Mouse (Mus musculus) right cerebral cortex, adult 2 months (tissue): Measurements from ENCODE around the gene R3hdm4.

Experiments used
- DNase-seq, 2 experiments: peaks; one replicate each; pipeline ENCODE4 v3.0.0; 2021 to 2022; ENCODE audit warnings: low spot score in 2 of 2

Gene R3hdm4

DNA sequence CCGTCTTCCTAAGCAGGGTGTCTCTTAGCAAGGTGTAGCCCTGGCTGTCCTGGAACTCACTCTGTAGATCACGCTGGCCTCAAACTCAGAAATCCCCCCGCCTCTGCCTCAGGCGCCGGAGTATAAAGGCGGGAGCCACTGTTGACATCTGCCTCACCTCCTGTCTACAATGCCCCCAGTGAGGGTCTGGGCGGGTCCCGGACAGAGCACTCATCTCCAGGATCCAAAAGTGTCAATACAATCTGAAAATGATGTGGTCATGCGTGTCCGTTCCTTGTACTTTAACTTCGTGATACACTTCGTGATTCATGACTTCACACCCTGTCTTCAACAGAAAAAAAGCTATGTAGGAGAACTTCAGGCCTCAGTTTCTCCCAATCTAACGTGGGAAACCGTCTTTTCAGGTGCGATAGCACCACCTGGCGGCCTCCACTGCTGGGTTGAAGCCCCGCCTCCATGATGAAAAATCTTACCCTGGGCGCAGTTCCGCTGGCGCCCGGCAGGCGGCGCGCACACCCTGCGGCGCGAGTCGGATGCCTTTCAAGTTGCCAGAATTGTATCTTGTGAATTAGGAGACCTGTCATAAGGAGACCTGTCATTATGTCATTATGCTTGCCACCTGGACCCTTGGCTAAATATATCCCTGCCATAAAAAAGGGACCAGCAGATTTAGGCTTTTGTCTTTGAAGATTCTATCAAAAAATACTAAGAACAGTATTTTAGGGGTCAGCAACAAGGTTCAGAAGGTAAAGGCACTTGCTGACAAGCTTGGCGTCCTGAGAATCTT is 4.2 kb upstream of the R3hdm4 start:
- peak; percentile 98 to 99 for DNase-seq

- no peak for DNase-seq
These were observed 564 bp upstream of the R3hdm4 start for GRCm38 (mm10) chr10:79921572-79921971.

DNA sequence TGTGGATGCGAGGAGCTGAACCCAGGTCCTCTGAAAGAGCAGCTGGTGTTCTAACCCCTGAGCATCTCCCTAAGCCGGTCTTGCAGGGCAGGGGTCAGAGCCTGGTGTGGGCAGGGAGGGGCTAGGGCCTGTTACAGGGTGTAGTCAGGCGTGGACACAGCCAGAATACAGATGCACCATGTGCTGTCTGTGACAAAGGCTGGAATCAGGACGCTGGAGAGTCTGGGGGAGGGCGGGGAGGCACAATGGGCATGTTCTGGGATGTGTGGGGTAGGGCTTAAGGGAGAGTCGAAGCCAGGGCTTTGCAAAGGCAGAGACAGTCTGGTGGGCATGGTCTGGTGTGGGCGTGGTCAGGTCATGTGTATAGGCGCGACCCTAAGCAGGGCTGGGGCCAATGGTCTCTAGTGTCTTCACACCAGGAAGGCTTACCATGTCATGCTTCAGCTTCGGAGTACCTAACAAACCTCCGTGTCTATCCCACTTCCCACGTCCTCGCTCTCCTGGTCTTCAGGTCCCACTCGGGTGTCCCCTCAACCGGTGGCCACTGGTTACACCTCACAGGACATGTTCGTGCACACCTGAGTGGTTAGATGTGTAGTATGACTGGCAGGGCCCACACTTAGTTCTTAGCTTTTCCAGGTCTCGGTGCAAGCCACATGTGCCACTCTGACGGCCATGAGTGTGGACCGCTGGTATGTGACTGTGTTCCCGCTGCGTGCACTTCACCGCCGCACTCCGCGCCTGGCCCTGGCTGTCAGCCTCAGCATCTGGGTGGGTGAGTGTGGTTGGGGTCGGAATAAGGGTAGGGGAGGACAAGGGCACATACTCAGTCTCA is 735 bp downstream of the R3hdm4 start:
- no peak for DNase-seq

DNA sequence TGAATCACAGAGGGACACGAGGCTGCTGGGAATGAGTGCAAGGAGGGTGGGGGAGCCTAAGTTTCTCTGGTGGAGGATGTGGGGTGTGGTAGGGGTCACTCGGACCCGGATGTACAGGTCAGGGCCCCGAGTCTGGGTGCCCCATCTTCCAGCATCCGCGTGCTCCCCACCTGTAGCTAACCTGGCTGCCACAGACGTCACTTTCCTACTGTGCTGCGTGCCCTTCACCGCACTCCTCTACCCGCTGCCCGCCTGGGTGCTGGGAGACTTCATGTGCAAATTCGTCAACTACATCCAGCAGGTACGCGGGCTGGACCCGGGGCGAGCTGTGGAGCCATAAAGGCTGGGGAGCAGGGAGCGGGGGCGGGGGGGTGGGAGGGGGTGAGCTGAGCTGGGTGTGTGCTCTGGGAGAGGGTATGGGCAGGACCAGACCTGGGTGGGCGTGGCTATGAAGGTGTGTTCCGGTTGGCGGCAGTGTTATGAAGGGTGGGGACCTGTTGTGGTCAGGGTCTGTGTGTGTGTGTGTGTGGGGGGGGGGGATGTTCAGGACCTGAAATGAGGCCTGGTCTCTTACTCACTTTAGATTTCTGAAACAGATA is 1.7 kb downstream of the R3hdm4 start:
- DNase-seq, result no peak

DNA sequence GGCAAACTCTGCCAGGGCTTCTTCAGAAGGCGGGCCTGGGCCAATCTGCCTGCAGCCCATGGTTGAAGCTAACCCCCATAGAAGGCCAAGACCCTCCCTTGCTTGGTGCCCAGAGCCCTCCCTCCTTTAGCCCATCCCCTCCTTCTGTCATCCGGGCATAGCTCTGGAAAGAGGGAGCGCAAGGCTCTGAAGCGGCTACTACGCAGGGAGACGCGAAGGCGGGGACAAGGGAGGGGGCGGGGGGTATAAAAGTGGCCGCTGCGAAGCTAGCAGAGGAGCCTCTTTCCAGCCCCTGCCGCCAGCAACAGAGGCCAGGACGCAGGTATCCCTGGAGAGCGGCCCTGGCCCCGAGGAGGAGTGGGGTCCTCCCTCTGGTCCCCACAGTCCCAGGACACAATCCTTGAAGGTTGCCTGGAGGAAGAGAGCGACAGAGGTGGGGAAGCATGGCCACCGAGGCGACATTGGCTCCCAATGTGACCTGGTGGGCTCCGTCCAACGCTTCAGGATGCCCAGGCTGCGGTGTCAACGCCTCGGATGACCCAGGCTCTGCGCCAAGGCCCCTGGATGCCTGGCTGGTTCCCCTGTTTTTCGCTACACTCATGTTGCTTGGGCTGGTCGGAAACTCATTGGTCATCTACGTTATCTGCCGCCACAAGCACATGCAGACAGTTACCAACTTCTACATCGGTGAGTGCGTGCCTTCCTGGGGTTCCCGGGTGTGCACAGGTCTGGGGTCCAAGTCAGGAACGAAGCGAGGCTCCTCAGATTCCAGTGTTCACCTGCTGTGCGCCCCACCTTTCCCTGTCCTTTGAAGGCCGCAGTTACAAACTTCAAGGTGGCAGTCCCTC is 2.6 kb downstream of the R3hdm4 start:
- no peak for DNase-seq

GRCm38 (mm10) chr10:79917532-79918100 is 3.4 kb downstream of the R3hdm4 start:
- DNase-seq, result no peak

DNA sequence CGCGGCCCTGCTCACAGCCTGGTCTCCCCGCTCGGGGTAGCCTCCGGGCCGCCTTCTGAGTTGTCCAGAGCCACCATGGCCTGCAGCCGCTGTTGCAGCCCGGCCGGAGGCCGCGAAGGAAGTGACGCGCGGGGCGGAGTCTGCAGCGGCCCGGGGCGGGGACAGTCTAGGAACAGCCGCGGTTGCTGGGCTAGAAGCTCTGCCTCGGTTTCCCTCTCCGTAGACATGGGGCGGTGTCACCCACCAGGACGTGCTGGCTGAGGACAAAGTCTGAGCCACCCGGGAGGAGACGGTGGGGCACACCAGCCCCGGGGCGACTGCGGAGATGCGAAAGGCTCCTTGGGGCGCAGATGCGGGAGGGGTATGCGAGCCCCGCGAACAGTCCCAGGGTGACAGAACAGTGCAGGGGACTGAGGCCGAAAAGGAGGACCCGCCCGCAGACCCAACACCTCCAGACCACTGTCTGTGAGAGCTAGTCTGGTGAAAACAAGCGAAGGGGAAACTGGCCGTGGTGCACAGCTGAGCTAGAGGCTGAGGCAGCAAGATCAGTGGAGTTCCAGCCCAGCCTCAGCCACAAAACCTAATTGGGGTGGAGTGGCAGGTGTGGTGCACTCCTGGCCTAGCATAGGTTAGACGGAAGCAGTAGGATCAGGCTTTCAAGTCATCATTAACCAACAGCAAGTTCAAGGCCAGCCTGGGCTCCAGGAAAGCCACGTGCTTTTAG is 4.0 kb downstream of the R3hdm4 start, which contains the start of gene Kiss1r:
Kiss1r (plus strand) TSS at position 164 of the 724 bp plus-strand sequence.
- DNase-seq, result peak; percentile 82 to 89

DNA sequence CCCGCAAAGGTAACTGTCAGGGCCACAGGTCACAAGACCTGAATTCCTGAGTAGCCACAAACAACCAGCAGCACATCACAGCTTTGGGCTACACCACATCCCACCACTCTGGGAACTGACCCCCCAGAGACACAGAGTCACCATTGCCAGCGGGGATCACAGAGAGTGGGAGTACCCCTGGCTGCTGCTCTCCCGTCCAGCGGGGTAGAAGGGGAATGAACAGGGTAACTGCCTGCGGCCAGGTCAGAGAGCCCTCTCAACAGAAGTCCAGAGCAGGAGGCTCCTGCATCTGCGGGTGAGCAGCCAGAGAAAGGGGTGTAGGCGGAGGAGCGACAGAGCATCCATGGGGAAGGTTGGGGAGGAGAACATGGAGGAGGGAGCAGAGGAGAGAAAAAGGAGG is 4.9 kb downstream of the R3hdm4 start:
- DNase-seq, result no peak

DNA sequence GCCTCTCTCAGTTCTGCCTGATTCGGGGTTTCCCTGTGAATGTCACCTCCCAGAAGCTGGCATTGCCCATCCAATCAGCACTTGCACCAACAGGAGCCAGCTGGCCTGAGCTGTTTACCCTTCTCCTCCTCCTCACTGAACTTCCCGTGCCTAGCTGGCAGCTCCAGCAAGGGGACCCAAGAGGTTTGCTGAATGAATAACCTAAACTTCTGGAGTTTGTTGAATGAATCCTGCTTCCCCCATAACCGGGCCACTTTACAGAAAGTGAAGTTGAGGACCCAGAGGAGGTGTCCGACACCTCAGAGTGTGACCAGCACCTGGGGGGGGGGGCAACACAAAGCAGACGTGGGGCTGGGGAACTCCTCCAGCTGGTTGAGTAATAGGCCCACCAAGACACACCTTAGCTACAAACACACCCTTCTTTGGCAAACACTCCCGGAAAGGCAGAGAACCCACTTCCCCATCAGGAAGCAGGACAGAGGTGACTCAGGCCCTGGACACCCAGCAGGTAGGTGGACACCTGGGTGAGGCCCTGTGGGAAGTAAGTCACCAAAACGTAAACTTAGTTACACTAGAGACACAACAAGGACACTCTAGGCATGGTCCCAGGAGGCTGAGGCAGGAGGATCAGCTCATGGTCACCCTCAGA is 5.9 kb downstream of the R3hdm4 start:
- DNase-seq, result no peak

DNA sequence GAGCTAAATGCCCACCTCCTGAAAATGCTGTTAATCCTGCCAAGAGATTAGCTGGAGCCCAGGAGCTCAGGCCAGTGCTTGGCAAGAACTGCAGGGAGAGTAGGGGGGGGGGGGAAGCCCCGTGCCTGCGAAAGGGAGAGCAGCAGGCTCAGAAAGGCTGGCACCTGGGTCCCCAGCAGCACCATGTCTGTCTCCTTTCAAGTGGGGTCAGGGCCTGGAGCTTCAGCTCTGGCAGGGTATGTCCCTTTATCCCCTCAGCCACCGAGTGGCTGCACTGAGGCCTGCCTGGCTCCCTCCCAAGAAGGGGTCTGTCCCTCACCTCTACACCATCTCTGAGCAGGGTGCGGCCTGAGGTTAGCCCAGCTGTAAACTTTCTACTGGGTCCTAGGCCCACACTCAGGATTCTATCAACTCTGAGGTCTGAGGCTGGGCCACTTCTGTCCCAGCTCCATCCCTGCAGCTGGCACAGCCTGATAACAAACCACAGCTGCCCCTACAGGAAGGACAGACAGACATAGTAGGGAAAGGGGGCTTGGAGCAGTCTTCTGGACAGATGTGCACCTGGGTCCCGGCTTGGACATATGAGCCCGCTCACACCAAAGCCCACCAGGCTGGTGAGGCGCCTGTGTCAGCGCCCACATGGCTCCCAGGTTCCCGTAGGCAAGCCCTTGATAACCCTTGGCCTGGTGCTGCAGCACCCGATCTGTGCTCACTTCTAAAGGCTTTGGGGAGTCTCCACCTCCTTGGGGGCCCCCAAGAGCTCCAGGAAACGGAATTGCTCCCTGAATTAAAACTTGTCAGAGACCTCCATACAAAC is 6.7 kb downstream of the R3hdm4 start:
- no peak for DNase-seq

- no peak for DNase-seq
These were observed 8.6 kb downstream of the R3hdm4 start for GRCm38 (mm10) chr10:79912412-79912811.

DNA sequence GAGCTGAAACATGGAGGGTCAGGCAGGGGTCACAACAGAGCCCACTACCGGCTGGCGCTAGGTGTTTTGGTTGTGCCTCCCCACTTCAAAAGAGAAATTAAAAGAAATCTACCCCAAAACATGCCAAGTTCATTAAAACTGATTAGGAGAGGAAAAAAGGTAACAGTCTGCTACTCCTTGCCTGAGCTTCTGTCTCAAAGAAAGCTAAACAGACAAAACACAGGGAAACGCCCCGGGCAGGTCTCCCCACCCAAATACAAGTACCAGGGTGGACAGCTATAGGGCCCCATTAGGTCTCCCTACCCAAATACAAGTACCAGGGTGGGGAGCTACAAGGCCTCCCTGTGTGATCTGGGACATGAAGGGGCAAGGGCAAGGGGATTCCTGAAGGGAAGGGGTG is 10.5 kb downstream of the R3hdm4 start, which contains the start of gene Gm26602:
Gm26602 (plus strand) TSS at position 301 of the 400 bp plus-strand sequence.
- DNase-seq, result no peak

GRCm38 (mm10) chr10:79909092-79909922 is 11.7 kb downstream of the R3hdm4 start:
- DNase-seq, result peak in 1 of 2 experiments; percentile 59

DNA sequence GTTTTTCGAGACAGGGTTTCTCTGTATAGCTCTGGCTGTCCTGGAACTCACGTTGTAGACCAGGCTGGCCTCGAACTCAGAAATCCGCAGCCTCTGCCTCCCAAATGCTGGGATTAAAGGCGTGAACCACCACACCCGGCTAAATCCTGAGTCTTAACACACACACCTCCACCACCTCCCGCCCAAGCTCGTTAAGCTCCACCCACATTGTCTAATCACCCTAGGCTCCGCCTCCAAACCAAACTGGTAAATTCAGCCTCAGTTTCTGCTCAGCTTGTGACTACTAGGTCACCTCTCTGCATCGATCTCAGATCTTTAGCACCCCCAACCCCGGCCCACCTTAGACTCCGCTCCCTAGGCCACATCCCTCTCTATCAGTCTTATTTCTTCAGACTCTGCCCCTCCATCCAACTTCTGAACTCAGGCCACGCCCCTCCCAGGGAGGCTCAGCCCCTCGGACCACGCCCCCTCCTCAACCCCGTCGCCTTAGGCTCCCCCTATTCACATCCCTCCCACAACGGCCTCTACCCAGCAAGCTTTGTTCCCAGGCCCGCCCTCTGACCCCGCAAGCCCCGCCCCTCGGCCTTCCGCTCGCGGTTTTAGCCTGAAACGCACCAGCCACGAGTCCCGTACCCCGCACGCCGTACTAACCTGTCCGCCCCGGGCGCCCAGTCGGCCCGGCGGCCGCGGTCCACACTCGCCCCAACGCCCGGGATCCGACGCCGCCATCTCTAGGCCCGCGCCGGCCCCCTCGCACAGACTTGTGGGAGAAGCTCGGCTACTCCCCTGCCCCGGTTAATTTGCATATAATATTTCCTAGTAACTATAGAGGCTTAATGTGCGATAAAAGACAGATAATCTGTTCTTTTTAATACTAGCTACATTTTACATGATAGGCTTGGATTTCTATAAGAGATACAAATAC is 12.6 kb downstream of the R3hdm4 start, which contains the start of gene Med16:
Med16 (minus strand) TSS at position 757 of the 925 bp plus-strand sequence.
- peak; percentile 92 to 95 for DNase-seq

DNA sequence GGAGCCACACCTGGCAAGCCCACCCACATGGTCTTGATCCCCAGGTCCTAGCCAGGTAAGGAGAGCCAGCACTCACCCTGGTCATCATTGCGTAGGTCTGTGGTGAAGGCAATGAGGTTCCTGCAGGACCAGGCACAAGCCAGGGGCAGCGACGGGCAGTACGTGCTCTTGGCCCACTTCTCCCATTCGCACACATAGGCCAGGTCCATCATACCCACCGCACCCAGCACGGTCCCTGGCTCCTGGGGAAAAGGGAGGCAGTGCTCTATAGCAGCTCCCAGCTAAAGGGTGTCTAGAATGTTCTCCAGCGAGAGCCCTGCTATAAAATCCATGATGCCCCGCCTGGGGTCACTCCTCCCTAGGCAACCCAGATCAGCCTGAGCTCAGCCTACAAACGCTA is 13.6 kb downstream of the R3hdm4 start:
- DNase-seq, result no peak

DNA sequence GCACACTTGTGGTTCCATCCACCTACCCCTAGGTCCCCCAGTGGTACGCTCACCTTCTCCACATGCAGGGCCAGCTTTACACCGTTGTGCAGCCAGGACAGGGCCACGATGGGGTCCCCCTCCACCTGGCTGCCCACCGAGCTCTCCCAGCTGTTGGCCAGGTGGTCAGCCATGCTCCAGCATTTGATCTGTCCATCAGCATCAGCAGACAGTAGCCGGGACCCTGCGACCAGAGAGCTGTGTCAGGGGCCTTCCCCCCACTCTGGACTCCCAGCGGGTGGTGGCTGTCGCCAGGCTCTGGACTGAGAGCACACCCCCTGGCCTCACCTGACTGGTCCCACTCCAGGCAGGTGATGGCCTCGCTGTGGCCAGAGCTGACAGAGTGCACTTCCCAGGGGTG is 14.3 kb downstream of the R3hdm4 start:
- DNase-seq, result no peak

DNA sequence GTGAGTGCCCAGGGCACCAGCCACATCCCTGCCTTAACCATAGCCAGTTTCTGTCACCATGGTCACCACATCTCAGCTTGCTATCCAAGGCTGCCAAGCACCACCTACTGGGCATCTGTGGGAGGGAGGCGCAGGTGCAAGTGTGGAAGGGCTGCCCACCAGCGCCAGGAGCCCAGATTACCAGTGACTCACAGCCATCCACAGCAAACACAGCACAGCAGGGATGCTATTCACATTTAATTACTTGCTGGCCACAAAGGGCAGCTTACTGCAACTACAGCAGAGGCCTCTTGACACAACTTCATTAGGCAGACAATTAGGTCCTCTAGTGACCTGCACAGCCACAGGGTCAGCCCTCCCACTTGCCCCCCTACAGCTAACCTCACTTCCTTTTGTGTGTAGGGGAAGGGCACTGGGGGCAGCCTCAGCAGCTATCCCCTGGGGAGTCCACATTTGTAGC is 20.0 kb downstream of the R3hdm4 start:
- peak; percentile 86 to 92 for DNase-seq
